Mouse (Mus musculus) lung, postnatal 36 days (tissue): ENCODE measurements at regions not wholly inside any gene's neighbourhood (a gene's known extent, or its start where the extent isn't known, plus 50 kb on each side); places are given as distances from the start of the nearest gene placed in this dataset.
"Not testable (repeated sequence)": the region's sequence is repeated elsewhere in the genome, so short reads cannot be mapped to it uniquely, and the experiment has no call there.

Experiments used
- DNase-seq: peaks from one replicate; pipeline ENCODE4 v3.0.0; 2022; ENCODE audit warnings: mixed read lengths

DNA sequence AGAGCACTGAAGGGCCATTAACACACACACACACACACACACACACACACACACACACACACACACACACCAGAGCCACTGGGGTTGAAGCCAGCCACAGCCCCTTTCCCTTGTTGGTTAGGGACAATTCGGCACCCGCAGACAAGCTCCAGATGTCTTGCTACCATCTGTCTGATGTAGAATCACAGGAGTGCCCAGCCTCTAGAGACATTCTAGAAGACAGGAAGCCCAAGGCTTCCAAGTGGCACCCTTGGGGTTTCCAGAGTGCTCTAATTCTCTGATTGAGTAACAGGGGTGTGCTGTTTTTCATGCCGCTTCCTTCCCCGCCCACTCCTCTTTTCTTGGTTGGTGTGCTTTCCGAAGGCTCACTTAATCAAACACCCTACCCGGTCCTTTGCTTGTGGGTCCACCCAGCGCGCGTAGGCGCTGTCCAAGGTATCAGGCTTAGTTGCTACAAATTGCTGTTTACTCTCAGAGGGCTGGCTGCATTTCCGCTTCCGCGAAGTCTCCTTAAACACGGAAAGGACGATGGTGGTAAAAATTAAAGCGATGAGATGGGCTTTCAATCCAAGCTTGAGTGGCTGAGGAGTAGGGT lies 59.5 kb upstream of the Zbtb18 start:
- peak; percentile 32 for DNase-seq

GRCm38 (mm10) chr1:177382147-177382546 lies 60.0 kb upstream of the Zbtb18 start:
- DNase-seq: no peak

DNA sequence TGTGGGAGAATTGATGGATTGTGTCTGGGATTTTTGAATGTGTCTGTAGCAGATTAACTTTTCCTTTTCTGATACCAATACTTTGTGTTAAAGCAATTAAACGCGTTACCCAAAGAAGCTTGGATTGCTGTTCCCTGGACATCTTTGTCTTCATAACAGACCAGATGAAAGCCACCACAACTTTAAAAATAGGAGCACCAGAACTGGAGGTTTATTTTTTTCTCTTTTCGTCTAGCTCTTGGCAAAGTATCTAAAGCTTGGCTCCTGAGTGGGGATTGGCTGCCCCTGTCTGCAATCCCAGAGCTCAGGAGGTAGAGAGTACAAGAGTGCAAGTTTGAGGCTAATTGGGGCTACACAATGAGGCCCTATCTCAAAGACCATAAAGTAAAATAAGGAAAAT lies 64.0 kb upstream of the Zbtb18 start:
- DNase-seq: no peak

DNA sequence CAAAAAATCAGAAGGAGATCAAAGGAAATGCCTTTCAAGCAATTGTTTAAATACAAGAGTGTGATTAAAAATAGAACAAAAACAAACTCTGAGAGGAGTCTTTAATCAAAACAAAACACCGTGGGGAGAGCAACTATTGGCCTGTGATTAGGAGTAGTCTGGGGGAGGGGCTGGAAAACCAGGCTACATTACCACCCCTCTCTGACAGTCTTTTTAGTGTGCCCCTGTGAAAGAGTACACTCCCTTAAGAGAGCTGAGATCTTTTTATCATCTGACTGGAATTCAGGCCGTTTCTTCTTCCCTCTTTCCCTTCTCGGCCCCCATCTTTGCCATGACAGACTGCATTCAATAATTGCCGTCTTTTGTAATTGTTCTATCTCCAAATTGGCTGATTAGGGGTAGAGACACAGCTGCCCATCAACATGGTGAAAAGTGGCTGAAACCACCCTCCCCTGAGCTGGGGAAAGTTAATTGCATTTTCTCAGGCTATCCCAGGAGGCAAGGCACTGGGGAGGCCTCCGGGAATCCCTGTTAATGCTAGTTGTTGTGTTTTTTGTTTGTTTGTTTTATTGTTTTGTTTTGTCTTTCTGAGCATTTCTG lies 68.8 kb upstream of the Zbtb18 start:
- no peak for DNase-seq

- no peak for DNase-seq
These were observed 70.1 kb upstream of the Zbtb18 start for GRCm38 (mm10) chr1:177372066-177372465.

- DNase-seq: no peak
These were observed 74.1 kb upstream of the Zbtb18 start for GRCm38 (mm10) chr1:177367864-177368610.

GRCm38 (mm10) chr1:177366914-177367313 lies 75.2 kb upstream of the Zbtb18 start:
- DNase-seq: no peak

GRCm38 (mm10) chr1:177366475-177366874 lies 75.7 kb upstream of the Zbtb18 start:
- DNase-seq: no peak

- DNase-seq: no peak
These were observed 77.8 kb upstream of the Zbtb18 start for GRCm38 (mm10) chr1:177364355-177364754.

DNA sequence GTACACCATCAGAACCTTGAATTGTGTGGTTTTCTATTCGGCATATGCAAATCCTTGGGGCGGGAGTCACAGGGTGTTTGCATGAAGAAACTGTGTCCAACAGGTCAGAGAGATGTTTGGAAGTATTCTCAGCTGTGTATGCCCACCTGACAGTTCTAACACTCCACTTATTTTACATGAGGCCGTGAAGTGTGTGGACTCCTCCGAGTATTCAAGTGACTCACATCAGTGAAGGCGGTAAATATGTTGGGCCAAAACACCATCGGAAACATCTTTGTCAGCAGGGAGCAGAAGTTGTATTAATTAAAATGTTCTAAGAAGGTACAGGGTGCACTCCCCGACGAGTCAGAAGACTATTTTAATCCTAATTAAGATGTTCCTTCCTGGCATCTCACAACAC lies 79.8 kb upstream of the Zbtb18 start:
- no peak for DNase-seq

DNA sequence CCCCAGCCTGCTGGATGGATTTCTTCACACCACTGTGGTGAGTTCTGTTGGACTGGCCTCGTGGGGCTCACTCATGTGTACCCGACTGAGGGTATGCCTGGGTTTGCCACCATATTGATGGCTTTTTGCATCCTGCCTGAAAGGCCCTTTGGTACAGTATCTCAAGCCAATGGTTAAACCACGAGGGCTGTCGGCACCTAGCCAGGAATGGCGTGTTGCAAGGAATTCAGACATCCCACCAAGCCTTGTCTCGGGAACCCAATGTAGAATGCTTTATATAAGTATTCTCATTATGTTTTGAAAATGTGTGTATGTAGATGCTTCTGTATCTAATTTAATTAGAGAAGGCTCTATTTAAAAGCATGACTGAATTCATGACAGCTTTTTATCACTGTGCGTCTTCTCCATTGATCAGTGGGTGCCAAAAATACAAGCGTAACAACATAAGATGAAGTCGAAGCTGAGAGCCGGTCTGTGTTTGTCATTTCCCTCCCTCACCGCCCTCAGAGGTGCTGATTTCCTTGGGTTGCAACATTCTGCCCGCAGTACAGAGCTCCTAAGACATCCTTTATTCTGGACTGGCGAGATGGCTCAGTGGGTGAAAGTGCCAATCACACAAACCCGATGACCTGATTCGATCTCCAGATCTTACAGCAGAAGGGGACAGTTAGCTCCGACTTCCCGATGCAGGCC lies 90.5 kb upstream of the Akt3 start:
- no peak for DNase-seq

DNA sequence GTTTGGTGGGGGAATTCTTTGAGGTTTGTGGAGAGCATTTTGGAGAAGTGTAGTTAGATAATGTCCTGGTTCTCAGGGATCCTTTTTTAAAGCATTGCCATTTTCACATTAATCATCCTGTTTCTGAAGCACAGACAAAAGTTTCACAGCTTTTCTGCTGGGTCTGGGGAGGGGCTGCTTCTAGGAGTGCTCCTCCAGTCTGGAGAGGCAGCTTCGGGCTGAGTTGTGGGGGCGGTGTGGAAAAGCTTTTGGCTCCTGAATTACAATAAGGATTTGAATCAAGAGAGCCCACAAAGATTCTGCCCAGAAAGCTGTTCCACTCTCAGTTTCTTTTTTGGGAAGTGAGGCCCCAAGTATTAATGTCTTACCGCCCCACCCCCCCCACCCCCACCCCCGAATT lies 89.2 kb upstream of the Akt3 start:
- DNase-seq: no peak

DNA sequence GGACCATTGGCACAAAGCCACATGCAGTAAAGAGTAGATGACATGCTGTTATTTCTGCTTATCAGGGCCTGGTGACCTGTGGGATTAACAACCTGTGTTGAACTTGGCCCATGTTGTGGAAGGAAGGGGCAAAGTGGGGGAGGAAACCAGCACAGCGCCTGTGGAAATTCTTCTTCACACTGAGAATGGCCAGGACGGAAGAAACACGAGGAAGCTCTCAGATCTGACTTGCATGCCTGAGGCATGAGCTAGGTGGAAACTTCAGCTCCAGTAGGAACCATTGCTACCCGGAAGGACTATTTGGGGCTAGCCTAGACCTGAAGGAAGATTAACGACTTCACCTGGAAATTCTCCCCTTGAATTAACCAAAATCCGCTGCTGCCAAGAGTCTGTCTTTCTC lies 88.5 kb upstream of the Akt3 start:
- DNase-seq: no peak

DNA sequence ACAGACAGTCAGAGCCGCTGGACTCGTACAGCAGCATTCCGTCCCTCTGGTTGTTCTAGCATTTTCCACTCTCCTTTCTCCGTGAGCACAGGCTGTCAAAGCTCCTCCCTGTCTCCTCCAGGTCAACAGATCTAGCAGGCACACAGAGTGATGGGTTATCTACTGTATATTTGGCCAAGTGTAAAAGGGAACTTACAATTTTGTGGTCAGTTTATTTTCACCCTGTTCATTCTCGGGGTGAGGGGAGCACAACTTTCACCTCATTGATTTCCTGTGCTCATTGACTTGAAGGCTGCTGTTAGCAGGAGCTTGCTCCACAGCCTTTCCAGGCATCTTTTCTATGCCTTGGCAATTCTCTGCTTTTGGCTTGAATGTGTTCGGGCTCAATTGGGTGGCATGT lies 87.5 kb upstream of the Akt3 start:
- no peak for DNase-seq

- DNase-seq: no peak
These were observed 85.9 kb upstream of the Akt3 start for GRCm38 (mm10) chr1:177343949-177344348.

DNA sequence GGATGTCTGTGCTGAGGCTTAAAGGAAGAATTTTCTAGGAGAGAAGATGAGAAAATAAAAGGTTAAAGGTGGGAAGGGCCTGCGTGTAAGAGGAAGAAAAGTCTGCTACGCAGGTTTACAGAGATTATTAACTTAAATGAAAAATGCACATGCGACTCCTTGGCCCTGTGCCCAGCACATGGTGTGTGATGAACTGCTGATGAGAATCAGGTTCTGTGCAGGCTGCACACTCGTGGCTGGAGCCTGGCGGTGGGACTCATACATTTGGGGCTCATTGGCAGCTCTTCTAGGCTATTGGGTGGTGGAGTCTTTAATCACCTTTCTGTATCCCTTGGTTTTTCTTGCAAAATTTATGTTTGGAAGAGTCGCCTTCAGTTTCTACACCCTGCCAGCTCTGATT lies 85.1 kb upstream of the Akt3 start:
- DNase-seq: no peak

DNA sequence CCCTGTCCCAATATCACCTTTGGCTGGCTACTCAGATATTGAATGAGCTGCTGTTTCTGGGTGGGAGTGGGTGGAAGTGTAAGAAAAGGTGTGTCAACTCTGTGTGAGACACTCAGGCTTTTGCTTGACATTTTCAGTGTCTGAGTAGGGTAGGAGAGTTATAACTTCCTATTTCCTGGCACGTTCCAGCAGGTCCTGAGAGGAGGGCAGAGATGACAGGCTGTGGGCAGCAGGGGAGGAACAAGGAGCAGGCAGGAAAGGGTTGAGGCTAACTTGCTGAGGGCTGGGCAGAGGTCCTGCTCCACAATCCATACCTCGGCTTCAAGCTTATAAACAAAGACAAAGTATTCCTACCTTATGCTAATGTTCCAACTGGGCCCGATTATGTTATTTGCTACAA lies 82.2 kb upstream of the Akt3 start:
- no peak for DNase-seq

- not testable (repeated sequence) for DNase-seq
These were observed 81.3 kb upstream of the Akt3 start for GRCm38 (mm10) chr1:177339207-177339787.

GRCm38 (mm10) chr1:177338466-177339206 lies 80.6 kb upstream of the Akt3 start:
- DNase-seq: peak; percentile 55

DNA sequence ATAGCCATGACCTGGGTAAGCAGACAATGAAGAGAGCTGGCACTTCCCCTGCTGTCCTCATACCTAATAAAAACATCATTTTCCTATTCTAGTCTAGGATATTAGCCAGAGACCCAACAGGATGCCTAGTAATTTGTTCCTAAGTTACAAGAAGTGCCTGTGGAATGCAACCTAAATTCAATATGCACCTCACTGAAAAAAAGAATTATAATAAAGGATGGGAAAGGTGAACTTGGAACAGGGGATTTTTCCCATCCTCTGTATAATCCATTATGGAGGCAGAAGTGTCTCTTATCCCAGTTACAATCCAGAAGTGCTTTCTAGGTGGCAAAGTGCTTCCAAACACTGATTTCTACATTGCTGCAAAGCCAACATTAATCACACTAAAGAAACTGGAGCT lies 79.8 kb upstream of the Akt3 start:
- no peak for DNase-seq

- no peak for DNase-seq
These were observed 79.1 kb upstream of the Akt3 start for GRCm38 (mm10) chr1:177337141-177337540.

- DNase-seq: no peak
These were observed 78.4 kb upstream of the Akt3 start for GRCm38 (mm10) chr1:177336436-177336835.

DNA sequence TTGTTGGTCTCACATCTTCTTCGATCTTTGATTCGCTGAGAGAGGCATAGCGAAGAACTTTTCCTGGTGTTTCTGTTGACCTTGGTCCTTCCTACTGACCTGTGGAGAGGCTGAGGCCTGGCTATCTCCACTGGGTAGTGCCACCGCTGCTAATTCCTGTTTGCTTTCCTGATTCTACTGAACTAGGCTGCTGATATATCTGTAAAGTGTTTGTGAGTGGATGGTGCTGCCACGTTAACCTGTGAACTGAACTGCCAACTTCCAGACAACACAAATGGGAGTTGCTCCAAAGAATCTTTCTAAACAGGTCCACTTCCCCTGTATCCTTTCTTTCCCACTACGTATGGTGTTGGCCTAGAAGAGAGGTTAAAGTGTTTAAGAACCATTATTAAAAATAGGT lies 78.0 kb upstream of the Akt3 start:
- no peak for DNase-seq
